Mouse (Mus musculus) adrenal gland, postnatal 14 days (tissue): ENCODE data around the gene Ldb3. TPM values are rescaled to one million over a fixed set of nuclear protein-coding genes. Genes with fewer than 3 reads are reported as not detected.

Experiments used
- DNase-seq: peaks from one replicate; pipeline ENCODE4 v3.0.0; 2021; ENCODE audit warnings: mixed read lengths
- long read RNA-seq, 2 experiments: library from polyadenylated mRNA; stranded (forward); transcript quantifications; one replicate each; pipeline ENCODE4 v2.0.0; 2021
- total RNA-seq: library from RNA; stranded (reverse); gene quantifications from 2 replicates; pipeline ENCODE4 v1.2.3, GENCODE M21; 2021

Ldb3 gene
- 0.44 and 1.2 TPM in 2 replicates for total RNA-seq
- long read RNA-seq, experiment 1, partial matches to known transcripts = 1 of 2 reads
- long read RNA-seq, experiment 1, other reads (novel, unspliced or antisense) = 1 of 2 reads
- long read RNA-seq, experiment 2 = 0 reads

DNA sequence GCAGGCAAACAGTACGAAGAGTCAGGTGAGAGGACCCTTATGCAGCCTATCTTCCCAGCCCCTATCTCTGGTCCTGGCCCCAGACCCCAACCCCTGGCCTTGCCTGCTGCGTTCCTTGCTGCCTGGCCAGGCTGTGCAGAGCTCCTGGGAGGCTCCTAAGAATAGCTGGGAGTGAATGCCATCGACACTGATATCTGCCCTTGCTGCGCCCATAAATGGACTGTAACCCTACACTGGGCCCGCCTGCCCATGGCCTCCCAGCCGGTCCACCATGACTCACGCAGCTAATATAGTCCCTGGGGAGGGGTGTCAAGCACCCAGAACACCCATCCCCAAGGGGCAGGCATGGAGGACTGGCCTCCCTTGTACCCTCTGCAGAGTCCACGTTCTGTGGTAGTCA is at the start of gene Ldb3:
Gene Ldb3, minus strand, starts transcription at position 185 of the 400 bp plus-strand sequence.
- peak; percentile 59 for DNase-seq

DNA sequence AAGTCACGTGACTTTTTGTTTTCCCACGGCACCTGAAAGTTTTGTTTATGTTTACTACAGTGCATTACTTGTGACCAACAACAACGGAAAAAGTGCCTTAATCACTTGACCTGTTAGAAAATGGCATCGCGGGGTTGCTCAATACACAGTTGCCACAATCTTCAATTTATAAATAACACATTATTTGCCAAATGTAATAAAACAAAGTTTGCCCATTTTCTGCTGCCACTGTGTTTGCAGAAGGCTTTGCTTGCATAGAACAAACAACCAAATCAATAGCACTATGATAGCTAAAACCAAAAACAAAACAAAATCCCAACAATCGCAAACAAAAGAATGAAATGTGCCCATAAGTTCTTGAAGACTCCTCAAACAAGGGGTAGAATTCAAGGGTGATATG is 47.2 kb upstream of the Ldb3 start:
- DNase-seq = no peak

GRCm38 (mm10) chr14:34635192-34635591 is 46.7 kb upstream of the Ldb3 start:
- no peak for DNase-seq

- no peak for DNase-seq
Observed at GRCm38 (mm10) chr14:34632722-34633448, 44.4 kb upstream of the Ldb3 start.

- no peak for DNase-seq
Observed at GRCm38 (mm10) chr14:34626824-34627223, 38.3 kb upstream of the Ldb3 start.

GRCm38 (mm10) chr14:34623531-34624210 is 35.2 kb upstream of the Ldb3 start:
- peak; percentile 43 for DNase-seq

- no peak for DNase-seq
Observed at GRCm38 (mm10) chr14:34623074-34623473, 34.6 kb upstream of the Ldb3 start.

DNA sequence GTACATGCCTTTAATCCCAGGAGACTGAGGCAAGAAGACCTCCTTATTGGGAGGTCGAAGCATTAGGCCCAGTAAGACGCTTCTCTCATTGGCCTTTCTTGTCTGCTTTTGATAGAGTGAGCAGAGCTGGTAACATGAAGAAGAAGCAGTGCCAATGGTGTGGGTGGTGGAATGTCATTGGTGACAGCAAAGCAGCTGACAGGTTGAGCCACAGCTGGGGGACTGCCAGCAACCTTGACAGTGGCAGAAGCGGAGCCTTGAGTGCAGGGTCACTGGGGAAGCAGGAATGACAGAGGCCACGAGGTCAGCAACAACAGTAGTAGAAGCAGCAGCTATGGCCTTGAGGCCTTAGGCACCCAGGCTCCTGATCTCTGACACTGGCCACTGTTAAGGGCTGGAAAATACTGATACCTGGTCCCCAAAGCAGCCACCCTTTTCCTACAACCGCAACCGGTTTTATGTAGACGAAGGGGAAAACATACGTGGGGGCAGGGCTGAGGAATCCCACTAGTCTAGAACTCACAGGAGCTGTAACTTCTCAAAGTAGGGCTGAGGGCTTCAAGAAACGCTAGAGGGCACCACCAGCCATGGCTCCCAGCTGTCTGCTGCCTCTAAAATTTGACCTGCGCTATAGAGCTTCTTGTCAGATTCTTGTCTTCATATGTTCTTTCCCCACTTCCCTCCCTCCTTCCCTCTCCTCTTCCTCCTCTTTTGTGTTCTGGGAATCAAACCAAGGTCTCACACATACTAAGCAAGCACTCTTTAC is 32.3 kb upstream of the Ldb3 start:
- peak; percentile 91 for DNase-seq

GRCm38 (mm10) chr14:34618808-34619207 is 30.3 kb upstream of the Ldb3 start:
- DNase-seq = peak; percentile 60

DNA sequence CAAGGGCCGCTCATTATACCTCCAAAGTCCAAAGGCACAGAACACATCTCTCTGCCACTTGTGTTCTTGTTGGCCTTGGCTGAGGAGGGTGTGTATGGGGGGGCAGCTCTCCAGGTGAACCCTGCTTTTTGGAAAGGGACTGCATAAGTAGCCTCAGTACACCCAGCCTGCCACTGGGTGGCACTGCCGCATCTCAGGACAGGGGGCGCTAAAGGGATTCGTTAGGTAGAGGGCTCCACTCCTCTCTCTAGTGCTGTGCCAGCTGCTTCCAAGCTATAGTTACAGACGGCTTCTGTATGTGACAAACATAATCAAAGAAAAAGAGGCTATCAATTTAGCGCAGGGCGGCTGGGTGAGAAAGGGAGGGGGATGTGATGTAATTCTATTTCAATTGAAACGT is 28.3 kb upstream of the Ldb3 start:
- DNase-seq = peak; percentile 91

GRCm38 (mm10) chr14:34615625-34616024 is 27.1 kb upstream of the Ldb3 start:
- no peak for DNase-seq

- peak; percentile 50 for DNase-seq
Observed at GRCm38 (mm10) chr14:34615082-34615481, 26.6 kb upstream of the Ldb3 start.

DNA sequence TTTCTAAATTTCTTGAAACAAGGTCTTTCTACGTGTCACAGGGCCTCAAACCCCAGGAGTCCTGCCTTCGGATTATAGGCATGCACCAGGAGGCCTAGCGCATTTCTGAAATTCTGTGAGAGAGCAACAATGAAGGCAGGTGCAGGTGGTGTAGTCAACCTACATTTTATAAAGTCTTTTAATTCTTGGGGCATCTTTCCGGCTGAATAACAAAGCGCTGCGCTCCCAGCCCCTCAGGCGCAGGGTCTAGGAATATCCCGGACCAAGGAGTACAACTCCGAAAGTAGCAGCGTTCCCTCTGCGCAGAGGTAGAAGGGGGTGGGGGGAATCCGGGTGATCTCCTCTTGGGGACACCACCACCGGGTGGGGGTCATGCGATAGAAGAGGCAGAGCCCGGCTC is 26.1 kb upstream of the Ldb3 start:
- DNase-seq = no peak

DNA sequence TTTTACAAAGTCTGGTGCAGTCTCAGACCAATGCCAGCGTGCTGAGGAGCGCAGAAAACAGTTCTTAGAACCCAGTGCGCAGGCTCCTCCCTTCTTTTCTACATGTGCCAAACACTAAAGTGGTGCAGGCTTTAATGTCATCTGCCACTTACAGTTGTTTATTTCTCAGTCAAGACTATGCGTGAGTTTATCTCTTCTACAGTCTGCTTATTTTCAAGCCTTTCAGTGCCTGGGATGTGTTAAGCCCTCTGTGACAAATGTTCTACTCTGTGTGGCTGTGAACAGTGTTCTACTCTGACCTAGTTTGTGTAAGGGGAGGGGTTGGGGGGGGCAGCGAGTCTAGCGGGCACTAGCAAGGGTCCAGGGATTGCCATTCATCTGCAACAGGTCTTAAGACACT is 25.0 kb upstream of the Ldb3 start:
- no peak for DNase-seq

- DNase-seq = peak; percentile 44
Observed at GRCm38 (mm10) chr14:34612222-34612621, 23.7 kb upstream of the Ldb3 start.

- no peak for DNase-seq
Observed at GRCm38 (mm10) chr14:34611591-34611990, 23.1 kb upstream of the Ldb3 start.

DNA sequence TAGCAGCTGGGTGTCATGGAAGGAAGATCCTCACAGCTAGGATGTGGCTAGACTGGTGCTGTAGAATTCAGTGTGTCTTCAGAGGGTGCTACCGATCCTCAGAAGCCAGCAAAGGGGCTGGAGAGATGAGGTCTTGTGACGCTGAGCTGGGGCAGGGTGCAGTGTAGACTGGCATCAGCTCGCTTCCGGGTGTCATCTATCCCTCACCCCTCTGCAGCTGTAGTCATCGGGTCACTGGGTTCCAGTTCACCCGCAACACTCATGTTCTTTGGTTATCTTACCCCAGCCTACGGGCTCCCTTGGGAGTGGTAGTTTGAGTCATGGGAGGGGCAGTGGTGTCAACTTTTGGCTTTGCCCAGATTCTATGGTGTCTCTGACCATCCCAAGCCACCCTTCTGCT is 13.4 kb upstream of the Ldb3 start:
- no peak for DNase-seq

DNA sequence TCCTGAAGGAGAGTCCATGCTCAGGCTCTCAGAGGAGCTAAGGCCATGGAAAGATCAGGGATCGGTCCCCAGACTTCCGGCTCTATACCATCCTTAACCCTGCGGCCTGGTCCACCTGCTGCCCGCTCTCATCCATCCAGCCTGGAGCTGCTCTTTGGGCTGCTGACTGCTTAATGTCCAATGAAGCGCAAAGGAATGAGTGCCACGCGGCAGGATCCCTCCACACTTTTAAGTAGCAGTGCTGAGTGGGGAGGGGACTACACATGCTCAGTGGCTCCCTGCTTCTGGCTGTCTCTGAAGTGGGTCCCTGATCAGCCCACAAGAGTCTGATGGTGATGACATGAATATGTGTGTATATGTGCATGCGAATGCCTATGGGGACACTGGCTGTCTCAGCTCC is 11.5 kb upstream of the Ldb3 start, which contains the start of gene Opn4:
Gene Opn4, minus strand, starts transcription at position 202 of the 400 bp plus-strand sequence.
- no peak for DNase-seq

GRCm38 (mm10) chr14:34595596-34596255 is 7.2 kb upstream of the Ldb3 start:
- peak; percentile 52 for DNase-seq

DNA sequence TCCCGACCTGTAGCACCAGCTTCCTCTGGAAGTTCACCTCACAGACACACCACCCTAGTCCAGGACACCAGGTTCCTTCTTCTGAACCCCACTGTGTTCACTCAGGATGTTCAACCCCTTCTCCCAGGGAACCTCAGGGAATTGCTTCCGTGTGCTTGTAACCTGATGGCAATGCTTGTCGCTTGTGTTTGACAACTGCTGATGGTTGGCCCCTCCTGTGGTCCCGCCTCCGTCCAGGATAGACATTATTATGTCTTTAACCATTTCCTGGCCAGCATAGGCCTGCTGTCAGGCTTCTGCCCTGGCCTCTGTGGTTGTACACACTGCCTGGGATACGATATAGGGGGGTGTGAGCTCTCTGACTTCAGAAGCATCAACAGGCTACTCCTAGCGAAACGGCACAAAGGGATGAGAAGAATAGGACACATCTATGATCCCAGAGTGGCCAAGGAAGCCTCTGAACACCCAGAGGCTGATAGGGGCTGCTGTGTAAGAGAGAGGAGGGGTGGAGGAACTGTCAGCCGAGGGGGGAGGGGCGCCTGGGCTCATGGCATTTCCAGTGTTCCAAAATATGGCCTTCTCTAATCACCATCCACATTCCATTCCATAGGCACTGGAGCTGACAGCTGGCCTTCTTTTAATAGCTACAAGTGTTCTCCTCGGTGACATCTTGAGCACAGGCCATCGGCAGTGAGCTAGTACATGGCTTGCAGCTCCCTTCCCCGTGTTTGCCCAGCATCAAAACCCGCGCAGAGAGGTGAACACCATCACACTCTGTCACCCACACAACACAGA is 3.5 kb upstream of the Ldb3 start:
- DNase-seq = no peak
